Mouse (Mus musculus) NIH3T3 (cell line): ENCODE results near the gene Cnn2.

Source experiments
- DNase-seq: peaks from one replicate; pipeline ENCODE4 v3.0.0-alpha.2; 2012; ENCODE audit warnings: low read depth

The Cnn2 gene

GRCm38 (mm10) chr10:79970415-79971182 is 17.8 kb upstream of the Cnn2 start, which contains the start of gene Grin3b:
TSS of gene Grin3b (plus strand) at chr10:79970715.
- no peak for DNase-seq

DNA sequence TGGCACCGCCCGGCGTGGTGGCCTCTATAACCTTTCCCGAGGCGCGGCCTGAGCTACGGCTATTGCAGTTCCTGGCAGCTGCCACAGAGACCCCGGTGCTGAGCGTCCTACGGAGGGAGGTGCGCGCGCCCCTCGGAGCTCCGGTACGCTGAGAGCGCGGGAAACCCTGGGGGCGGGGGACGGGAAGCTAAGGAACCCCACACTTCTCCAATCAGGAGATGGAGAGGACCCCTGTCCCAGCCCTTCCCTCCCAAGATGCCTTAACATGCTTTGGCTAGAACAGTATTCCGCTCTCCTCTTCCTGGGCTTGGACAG is 17.2 kb upstream of the Cnn2 start:
- DNase-seq: no peak

GRCm38 (mm10) chr10:79972831-79973230 is 15.6 kb upstream of the Cnn2 start:
- DNase-seq: no peak

- DNase-seq: no peak
Measured at GRCm38 (mm10) chr10:79974087-79974486, 14.3 kb upstream of the Cnn2 start.

GRCm38 (mm10) chr10:79974668-79975067 is 13.7 kb upstream of the Cnn2 start:
- no peak for DNase-seq

- no peak for DNase-seq
Measured at GRCm38 (mm10) chr10:79976071-79976721, 12.2 kb upstream of the Cnn2 start.

- DNase-seq: no peak
Measured at GRCm38 (mm10) chr10:79976722-79977107, 11.7 kb upstream of the Cnn2 start.

DNA sequence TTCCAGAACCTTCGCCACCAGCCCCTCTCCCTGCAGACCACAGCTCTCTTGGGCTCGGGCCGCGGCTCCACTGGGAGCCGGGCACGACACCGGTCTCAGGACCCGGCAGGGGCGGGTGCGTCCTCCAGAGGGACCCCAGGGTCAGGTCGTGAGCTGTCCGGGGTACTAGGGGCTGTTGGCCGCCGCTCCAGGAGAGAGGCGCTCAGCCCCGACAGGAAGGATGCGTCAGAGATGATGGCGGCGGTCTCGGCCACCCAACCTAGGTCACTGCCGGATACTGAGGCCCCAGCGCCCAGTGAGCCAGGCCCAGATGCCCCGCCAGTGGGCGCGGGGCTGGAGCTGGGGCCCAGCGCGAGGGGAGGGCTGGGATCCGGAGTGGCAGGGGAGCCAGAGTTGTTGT is 11.1 kb upstream of the Cnn2 start:
- DNase-seq: no peak

DNA sequence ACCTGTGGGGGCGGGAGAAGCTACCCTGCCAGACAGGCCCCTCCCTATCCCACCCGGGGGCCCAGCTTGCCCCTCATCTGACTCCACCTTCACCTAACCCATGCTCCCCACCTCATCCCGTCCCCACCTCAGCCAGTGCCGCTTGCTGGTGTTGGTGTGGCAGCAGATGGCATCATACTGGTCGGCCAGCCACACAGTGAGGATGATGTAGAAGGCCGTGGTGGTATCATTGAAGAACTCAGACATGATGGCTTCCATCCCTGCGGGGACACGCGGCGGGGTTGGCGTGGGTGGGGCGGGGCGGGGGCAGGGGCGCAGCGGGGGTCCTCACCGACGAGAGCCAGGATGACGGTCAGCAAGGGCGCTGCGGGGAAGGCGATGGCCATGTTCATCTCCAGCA is 10.3 kb upstream of the Cnn2 start:
- DNase-seq: no peak

DNA sequence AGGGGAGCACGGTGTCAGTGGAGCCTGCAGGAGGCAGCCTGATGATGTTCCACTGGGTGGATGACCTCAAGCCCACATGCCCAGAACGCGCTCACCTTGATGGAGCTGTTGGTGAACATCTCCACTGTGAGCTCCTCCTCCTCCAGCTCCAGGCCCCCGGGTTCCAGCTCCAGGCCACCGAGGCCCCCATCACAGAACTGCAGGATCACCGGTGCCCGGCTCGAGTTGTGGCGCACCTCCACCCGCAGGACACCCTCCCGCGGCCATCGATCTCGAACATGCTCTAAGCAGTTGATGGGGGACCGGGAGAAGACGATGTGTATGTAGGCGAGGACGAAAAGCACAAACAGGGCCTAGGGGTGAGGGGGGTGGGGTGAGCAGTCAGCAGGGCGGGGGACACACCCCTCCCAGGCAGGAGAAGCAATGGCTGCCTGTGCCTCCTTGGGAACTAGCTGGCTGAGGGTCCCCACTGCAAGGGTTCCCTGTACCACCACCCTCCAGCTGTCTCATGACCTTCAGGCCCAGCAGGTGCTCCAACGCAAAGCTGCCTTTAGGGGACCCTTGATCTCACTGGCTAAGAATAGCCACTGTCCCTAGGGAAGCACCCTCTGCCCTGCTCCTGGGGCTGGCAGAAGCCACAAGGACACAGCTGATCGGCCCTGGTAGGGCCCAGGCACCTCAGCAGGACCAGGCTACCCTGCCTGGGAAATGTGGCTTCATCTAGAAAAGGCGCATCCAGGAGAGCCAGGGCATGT is 8.8 kb upstream of the Cnn2 start:
- DNase-seq: no peak

DNA sequence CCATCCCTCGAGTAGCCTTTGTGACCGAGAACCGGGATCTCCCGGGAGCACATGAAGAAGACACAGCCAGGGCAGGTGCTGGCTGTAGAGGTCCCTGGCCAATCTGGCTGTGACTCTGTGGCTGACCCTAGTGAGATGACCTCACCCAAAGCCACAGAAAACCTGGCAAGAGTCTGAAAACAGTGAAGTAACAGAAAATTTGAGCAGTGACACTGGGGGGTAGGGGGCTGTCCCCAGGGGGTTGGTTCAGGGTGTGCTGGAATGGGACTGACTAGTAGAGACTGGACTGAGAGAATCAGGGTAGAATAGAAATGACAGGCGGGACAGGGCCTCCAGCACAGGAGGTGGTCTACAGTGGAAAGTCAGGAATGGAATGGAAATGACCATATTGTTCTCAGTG is 5.2 kb upstream of the Cnn2 start:
- no peak for DNase-seq

DNA sequence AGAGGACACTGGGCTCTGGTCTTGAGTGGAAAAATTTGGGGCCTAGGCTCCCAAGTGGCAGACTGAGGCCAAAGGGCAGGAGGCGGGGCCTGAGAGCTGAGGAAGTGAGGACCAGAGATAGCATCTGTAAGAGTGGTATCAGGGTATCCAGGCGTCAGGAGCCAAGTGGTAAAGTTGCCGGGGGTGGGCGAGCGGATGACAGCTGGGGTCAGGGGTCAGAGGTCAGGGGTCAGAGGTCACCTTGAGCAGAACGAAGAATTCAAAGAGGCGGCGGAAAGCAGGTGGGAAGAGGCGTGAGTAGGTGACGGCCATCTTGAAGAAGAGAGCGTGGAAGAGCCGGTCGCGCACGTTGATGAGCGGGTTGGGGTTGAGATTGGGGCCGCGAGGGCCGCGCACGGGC is 4.7 kb upstream of the Cnn2 start:
- DNase-seq: peak; percentile 64

GRCm38 (mm10) chr10:79984195-79984816 is 4.1 kb upstream of the Cnn2 start, which contains the start of gene Tmem259:
TSS of gene Tmem259 (minus strand) at chr10:79984330.
- peak; percentile 97 for DNase-seq

- DNase-seq: peak; percentile 100
Measured at GRCm38 (mm10) chr10:79984871-79985270, 3.5 kb upstream of the Cnn2 start.

DNA sequence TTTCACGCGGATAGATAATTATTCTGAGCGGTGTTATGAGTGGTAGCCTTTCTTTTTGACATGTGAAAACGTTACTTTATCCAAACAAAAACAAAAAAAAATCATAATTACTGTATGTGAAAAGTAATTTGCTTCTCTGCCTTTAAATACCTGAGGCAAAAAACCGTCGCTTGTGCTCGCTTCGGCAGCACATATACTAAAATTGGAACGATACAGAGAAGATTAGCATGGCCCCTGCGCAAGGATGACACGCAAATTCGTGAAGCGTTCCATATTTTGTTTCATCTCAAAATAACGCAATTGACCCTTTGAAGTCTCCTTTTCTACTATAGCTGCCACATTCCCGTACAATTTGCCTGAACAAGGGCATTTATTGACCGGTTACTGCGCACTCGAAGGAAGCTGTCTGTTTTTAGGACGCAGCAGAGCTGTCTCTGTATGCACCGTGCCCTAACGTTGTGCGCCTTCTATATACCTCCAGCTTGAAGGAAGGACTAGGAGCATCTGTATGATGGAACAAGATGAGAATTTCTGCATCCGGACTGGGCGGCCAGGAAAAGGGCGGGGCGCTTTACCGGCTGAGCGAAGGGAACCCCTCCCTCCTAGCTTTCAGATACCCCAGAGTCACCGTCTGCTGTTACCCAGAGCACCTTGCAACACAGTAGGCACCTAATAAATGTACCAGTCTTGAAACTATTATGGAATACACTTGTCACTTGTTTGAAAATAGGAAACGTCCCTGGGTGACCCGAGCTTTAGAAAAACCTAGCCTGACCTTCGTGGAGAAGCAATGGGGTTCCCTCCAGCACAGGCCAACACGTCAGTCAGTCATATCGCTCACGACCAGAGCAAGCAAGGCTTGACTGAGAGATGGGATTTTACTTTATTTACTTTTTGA is 2.8 kb upstream of the Cnn2 start:
- DNase-seq: peak; percentile 81

- DNase-seq: peak; percentile 66
Measured at GRCm38 (mm10) chr10:79986232-79986878, 2.0 kb upstream of the Cnn2 start.

DNA sequence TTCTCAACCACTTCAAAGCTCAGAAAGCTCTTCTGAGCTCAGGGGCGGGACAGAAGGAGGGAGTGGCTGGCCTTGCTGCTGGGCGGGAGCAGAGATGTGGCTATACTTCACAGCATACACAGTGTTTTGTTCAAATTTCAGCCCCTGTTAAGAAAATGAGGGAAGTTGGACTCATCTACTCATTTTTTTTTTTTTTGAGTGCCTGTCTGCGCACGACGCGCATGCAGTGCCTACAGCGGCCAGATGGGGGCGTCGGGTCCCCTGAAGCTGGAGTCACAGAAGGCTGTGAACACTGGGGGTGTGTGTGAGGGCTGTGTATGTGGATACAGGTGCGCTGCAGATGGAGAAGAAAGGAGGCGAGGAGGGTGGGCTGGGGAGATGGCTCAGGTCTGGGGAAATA is 1.4 kb upstream of the Cnn2 start:
- DNase-seq: peak; percentile 97

DNA sequence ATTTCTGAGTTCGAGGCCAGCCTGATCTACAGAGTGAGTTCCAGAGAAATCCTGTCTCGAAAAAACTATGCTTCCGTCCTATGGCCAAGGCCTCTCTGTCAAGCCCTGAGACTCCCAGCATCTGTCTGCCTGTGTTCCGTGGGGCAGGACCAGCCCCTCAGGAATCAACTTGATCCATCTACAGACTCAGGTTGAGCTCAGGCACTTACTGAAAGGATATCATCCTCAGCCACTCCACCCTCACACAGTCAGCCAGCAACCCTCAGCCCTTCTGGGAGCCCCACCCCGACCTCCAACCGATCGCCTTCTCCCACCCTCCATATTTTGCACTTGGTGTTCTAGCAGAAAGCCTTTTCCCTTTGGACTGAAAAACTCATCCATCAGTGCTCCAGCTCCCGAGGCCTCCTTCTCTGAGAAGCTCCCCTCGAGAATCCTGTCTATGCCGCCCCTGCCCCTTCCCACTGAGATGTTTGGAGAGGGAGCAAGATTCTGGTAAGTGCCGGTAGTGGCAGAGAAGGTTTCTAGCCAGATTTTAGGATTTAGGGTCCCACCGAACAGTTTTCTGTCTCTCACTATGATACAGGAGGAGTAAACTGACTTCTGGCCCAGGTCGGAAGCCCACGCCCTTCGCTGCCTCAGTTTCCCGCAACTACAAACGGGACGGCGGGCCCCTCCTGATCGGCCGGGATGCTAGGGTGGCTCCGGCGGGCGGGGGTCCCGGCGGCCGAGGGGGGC is 446 bp upstream of the Cnn2 start:
- DNase-seq: peak; percentile 58

DNA sequence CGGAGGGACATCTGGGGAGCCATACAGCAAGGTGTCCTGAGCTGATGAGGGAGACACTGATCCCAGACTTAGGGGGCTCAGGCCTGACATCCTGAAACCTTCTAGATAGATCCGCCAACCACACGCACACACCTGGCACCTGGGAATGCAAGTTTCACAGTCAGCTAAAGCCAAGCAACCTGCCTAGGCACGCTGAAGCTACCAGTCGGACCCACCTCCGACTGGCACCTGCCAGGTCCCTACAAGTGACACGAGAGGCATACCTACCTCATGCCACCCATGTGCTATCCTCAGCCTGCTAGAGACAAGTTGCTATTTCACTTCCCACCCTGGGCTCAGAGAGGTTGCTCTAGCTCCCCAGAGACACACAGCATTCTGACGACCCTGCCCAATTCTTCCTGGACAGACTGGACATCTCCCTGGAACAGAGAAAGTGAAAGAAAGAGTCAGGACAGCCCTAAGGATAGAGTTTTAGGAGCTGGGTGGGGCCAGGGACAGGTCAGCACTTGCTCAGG is 945 bp downstream of the Cnn2 start:
- DNase-seq: peak; percentile 47

DNA sequence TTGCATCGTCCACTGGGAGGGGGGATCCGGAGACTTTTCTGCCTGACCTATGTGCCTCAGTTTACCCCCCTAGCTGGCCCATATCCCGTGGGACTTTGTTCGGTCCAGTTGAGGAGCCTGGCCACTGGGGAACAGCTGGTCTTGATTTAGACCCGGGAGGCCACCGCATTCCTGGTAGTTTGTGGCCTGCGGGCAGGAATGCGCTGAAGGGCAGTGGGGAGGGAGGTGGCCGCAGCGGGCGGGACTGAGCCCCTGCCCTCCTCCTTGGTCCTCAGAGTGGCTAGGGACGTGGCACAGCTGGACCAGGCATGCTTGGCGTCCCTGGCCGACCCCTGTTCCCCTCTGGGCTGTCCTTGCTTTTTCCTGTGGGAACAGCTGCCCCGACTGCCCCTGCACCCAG is 1.5 kb downstream of the Cnn2 start:
- peak; percentile 87 for DNase-seq
